Mouse (Mus musculus) cerebellum, postnatal 10 days (tissue): ENCODE data around the gene Ifitm10.
A peak's percentile ranks its signal among the peaks of the same experiment; 100 is the strongest.
"Not testable (repeated sequence)": the region's sequence is repeated elsewhere in the genome, so short reads cannot be mapped to it uniquely, and the experiment has no call there.

Experiments used
- DNase-seq, 2 experiments: peaks; one replicate each; pipeline ENCODE4 v3.0.0; 2021; ENCODE audit warnings: mixed read lengths in 2 of 2

Gene Ifitm10

GRCm38 (mm10) chr7:142320906-142321305 is 52.6 kb downstream of the Ifitm10 start:
- DNase-seq: no peak

GRCm38 (mm10) chr7:142319124-142319523 is 54.4 kb downstream of the Ifitm10 start:
- DNase-seq: no peak

- DNase-seq: no peak
Observed at GRCm38 (mm10) chr7:142317216-142317615, 56.3 kb downstream of the Ifitm10 start.

- DNase-seq: peak; percentile 70 to 77
Observed at GRCm38 (mm10) chr7:142316558-142316957, 57.0 kb downstream of the Ifitm10 start.

- peak; percentile 35 to 38 for DNase-seq
Observed at GRCm38 (mm10) chr7:142314600-142315285, 58.8 kb downstream of the Ifitm10 start.

- not testable (repeated sequence) for DNase-seq
Observed at GRCm38 (mm10) chr7:142303929-142304328, 69.6 kb downstream of the Ifitm10 start.

GRCm38 (mm10) chr7:142303249-142303648 is 70.3 kb downstream of the Ifitm10 start, which contains the start of gene Krtap5-4:
Gene Krtap5-4 (plus strand): TSS chr7:142303549.
- DNase-seq: no peak

GRCm38 (mm10) chr7:142297018-142297417 is 76.5 kb downstream of the Ifitm10 start, which contains the start of gene Krtap5-1:
Gene Krtap5-1 (minus strand): TSS chr7:142297118.
- not testable (repeated sequence) for DNase-seq

- DNase-seq: not testable (repeated sequence)
Observed at GRCm38 (mm10) chr7:142296108-142296507, 77.4 kb downstream of the Ifitm10 start.

GRCm38 (mm10) chr7:142295418-142295817 is 78.1 kb downstream of the Ifitm10 start:
- no peak for DNase-seq

GRCm38 (mm10) chr7:142293851-142294250 is 79.7 kb downstream of the Ifitm10 start:
- DNase-seq: peak; percentile 56 to 65

GRCm38 (mm10) chr7:142285910-142286612 is 87.5 kb downstream of the Ifitm10 start:
- not testable (repeated sequence) for DNase-seq

GRCm38 (mm10) chr7:142285130-142285835 is 88.3 kb downstream of the Ifitm10 start:
- DNase-seq: peak; percentile 65 to 66

- peak; percentile 98 to 99 for DNase-seq
Observed at GRCm38 (mm10) chr7:142284615-142285080, 88.9 kb downstream of the Ifitm10 start.

- peak; percentile 72 to 76 for DNase-seq
Observed at GRCm38 (mm10) chr7:142284023-142284591, 89.4 kb downstream of the Ifitm10 start.

- not testable (repeated sequence) for DNase-seq
Observed at GRCm38 (mm10) chr7:142282847-142283246, 90.7 kb downstream of the Ifitm10 start.

- DNase-seq: not testable (repeated sequence)
Observed at GRCm38 (mm10) chr7:142279291-142279690, 94.3 kb downstream of the Ifitm10 start.

GRCm38 (mm10) chr7:142278183-142278582 is 95.4 kb downstream of the Ifitm10 start:
- DNase-seq: peak; percentile 88 to 89
